Mouse (Mus musculus) myocyte (in vitro differentiated cells): Measurements from ENCODE around the gene Hs1bp3.

Experiments used
- CEBPB ChIP-seq: IDR thresholded peaks from 2 replicates; pipeline ENCODE4 v1.6.1; 2011; ENCODE audit warnings: mild to moderate bottlenecking, moderate library complexity; ENCODE audit not compliant: poor library complexity, insufficient read depth, severe bottlenecking
- E2F4 ChIP-seq: IDR thresholded peaks from one replicate; pipeline ENCODE4 v1.6.1; 2011; ENCODE audit warnings: mild to moderate bottlenecking, control low read depth, moderate library complexity; ENCODE audit not compliant: insufficient read depth
- MAX ChIP-seq: IDR thresholded peaks from one replicate; pipeline ENCODE4 v1.6.1; 2011; ENCODE audit warnings: low read depth, mild to moderate bottlenecking, control low read depth
- MYOD1 ChIP-seq, 3 experiments: IDR thresholded peaks; one replicate each; pipeline ENCODE4 v1.6.1; 2011; ENCODE audit warnings: control low read depth in 2 of 3, low read depth in 2 of 3, mild to moderate bottlenecking in 2 of 3, moderate library complexity in 1 of 3; ENCODE audit not compliant: insufficient read length in 2 of 3, control insufficient read depth in 1 of 3
- MYOG ChIP-seq, 3 experiments: IDR thresholded peaks; one replicate each; pipeline ENCODE4 v1.6.1; 2011; ENCODE audit warnings: control low read depth in 2 of 3, low read depth in 2 of 3, mild to moderate bottlenecking in 2 of 3; ENCODE audit not compliant: insufficient read length in 2 of 3, control insufficient read depth in 1 of 3, insufficient read depth in 1 of 3
- POLR2A ChIP-seq: IDR thresholded peaks from one replicate; pipeline ENCODE4 v1.6.1; 2011; ENCODE audit warnings: low read depth, mild to moderate bottlenecking, control low read depth, moderate library complexity; ENCODE audit not compliant: insufficient read length
- POLR2AphosphoS2 ChIP-seq: IDR thresholded peaks from one replicate; pipeline ENCODE4 v1.6.1; 2011; ENCODE audit warnings: low read depth, control low read depth; ENCODE audit not compliant: insufficient read length
- REST ChIP-seq: IDR thresholded peaks from one replicate; pipeline ENCODE4 v1.6.1; 2011; ENCODE audit warnings: mild to moderate bottlenecking, control low read depth, moderate library complexity; ENCODE audit not compliant: insufficient read depth, insufficient read length
- SRF ChIP-seq: IDR thresholded peaks from one replicate; pipeline ENCODE4 v1.6.1; 2011; ENCODE audit warnings: low read depth; ENCODE audit not compliant: control insufficient read depth, insufficient read length
- TCF12 ChIP-seq: IDR thresholded peaks from one replicate; pipeline ENCODE4 v1.6.1; 2011; ENCODE audit warnings: mild to moderate bottlenecking, control low read depth; ENCODE audit not compliant: poor library complexity, insufficient read depth, severe bottlenecking
- USF1 ChIP-seq: IDR thresholded peaks from one replicate; pipeline ENCODE4 v1.6.1; 2011; ENCODE audit warnings: low read depth, mild to moderate bottlenecking, control low read depth, moderate library complexity

GRCm38 (mm10) chr12:8310992-8311391, 2.2 kb upstream of the Hs1bp3 start:
- TF ChIP-seq POLR2A (no peak), REST (no peak), MAX (no peak), POLR2AphosphoS2 (no peak), E2F4 (no peak), MYOD1 (IDR thresholded peaks at IDR 0.05; ENCODE audit: control insufficient read depth in 1 of 3, insufficient read length in 2 of 3, low read depth in 2 of 3) (no peak), USF1 (no peak), TCF12 (no peak), MYOG (IDR thresholded peaks at IDR 0.05; ENCODE audit: control insufficient read depth in 1 of 3, insufficient read depth in 1 of 3, insufficient read length in 2 of 3, low read depth in 2 of 3) (no peak), SRF (no peak), CEBPB (no peak)
